Mouse (Mus musculus) heart, embryonic 10.5 days (tissue): Measurements from ENCODE around the gene Tmem80. TPM values are rescaled to one million over a fixed set of nuclear protein-coding genes. Genes with fewer than 3 reads are reported as not detected.
A peak's percentile ranks its signal among the peaks of the same experiment; 100 is the strongest.

Source experiments
- DNase-seq: peaks from one replicate; pipeline ENCODE4 v3.0.0-alpha.2; 2017; ENCODE audit warnings: low spot score
- H3K27ac ChIP-seq: fragments of 300-500 bp; sonication (generic); 2 replicates; pipeline ENCODE4 v1.5.1; 2016; ENCODE audit warnings: mild to moderate bottlenecking
- H3K27me3 ChIP-seq: fragments of 300-500 bp; sonication (generic); 2 replicates; pipeline ENCODE4 v1.6.1; 2016; ENCODE audit warnings: mild to moderate bottlenecking; ENCODE audit not compliant: poor library complexity, insufficient read depth, severe bottlenecking
- H3K36me3 ChIP-seq: fragments of 300-500 bp; sonication (generic); 2 replicates; pipeline ENCODE4 v1.6.1; 2016; ENCODE audit warnings: mild to moderate bottlenecking, moderate library complexity
- H3K4me1 ChIP-seq: fragments of 300-500 bp; sonication (generic); 2 replicates; pipeline ENCODE4 v1.6.1; 2016; ENCODE audit warnings: mild to moderate bottlenecking
- H3K4me3 ChIP-seq: fragments of 300-500 bp; sonication (generic); 2 replicates; pipeline ENCODE4 v1.5.1; 2016; ENCODE audit warnings: mild to moderate bottlenecking, moderate library complexity
- H3K9me3 ChIP-seq: fragments of 300-500 bp; sonication (generic); 2 replicates; pipeline ENCODE4 v1.6.1; 2016; ENCODE audit warnings: mild to moderate bottlenecking, moderate library complexity
- WGBS: fragments of 180-500 bp; shearing (Covaris S2); methylation state at CpG from one replicate; pipeline ENCODE4 v1.1.7; 2016; 5-methylcytosine and 5-hydroxymethylcytosine counted together
- polyA plus RNA-seq: library from polyadenylated mRNA; unstranded; fragments of >200 nt; fragmentation: Nextera tagmentation; extraction: Ambion mirVana; gene quantifications from 2 replicates; pipeline ENCODE4 v1.2.1, GENCODE M21; 2016

The Tmem80 gene
- polyA plus RNA-seq, 1 experiment from 2014 or later = 41.2 TPM

DNA sequence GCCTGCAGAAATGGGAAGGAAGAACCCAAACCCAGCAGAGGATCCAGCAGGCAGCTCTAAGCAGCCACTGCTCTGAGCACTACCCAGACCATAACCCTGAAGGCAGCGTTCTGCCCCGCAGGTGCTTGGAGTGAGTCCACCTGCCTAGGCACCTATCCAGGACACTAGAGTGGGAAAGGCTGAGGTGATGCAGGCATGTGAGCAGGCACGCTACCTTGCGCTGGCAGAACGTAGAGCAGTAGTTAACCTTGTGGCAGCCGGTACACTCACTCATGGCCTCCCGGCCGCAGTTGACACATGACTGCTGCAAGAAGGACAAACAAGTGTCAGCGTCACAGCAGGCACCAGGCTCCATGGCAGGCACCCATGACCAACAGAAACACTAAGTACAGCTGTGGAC lies 26.2 kb upstream of the Tmem80 start:
- H3K27ac ChIP-seq = no peak overlapping the region
- peaks cover under 1% of the 10 kb centered on the region; the same call in 1 of the 2 replicates for H3K27me3 ChIP-seq
- 97% methylated on average over 9 of the region's 9 CpGs for WGBS
- no peaks in the 10 kb centered on the region for H3K9me3 ChIP-seq
- H3K4me3 ChIP-seq = no peak overlapping the region
- no peak for DNase-seq
- H3K4me1 ChIP-seq = no peaks in the 10 kb centered on the region
- peaks cover 87% of the 10 kb centered on the region for H3K36me3 ChIP-seq

DNA sequence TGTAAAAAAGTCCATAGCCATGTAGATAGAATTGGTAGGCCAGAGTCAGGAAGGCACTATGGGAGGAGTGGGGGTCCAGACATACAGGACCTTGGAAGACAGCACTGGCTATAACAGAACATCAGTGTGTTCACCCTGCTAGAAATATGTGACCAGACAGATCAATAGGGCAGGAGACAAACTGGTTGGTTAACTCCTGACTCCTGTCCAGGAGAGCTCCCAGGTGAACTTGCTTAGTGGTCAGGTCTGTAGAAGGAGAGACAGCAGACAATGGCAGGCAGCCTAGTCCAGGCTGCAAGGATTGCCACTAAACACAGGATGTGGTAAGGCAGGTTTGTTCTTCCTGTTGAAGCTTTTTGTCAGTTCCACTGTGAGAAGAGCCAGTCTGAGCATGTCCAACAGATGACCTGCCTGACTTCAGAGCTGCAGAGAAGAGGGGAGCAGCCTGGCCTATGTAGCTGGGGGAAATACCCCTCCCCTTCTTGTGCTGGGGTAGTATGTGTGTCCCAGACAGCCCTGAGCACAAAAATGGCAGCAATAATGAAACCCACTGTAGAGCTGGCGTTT lies 24.8 kb upstream of the Tmem80 start:
- 85% methylated on average over 1 of the region's 1 CpGs for WGBS
- Histone ChIP-seq H3K4me1 (no peaks in the 10 kb centered on the region), H3K36me3 (peaks cover 89% of the 10 kb centered on the region), H3K4me3 (no peak overlapping the region), H3K27me3 (no peaks in the 10 kb centered on the region), H3K9me3 (no peaks in the 10 kb centered on the region), H3K27ac (no peak overlapping the region)
- DNase-seq = no peak

DNA sequence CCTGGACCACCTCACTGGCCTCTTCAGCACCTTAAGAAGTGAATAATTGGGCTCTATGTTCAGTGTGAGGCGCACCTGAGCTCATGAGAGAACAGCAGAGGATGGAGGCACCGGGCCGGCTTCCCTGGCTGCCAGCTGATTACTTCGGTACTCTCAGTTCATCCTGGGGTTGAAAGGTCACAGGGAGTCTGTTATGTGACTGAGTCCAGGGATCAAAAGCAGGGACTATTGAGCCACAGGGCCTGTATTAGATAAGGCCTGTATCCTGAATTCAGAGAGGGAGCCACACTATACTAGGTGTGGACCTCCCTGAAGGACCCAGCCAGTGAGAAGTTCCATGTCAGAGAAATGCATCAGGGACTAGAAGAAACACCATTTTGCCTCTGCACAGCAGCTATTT lies 23.0 kb upstream of the Tmem80 start:
- H3K27me3 ChIP-seq = no peaks in the 10 kb centered on the region
- no peak for DNase-seq
- H3K9me3 ChIP-seq = no peaks in the 10 kb centered on the region
- no peaks in the 10 kb centered on the region for H3K4me1 ChIP-seq
- H3K36me3 ChIP-seq = peaks cover 96% of the 10 kb centered on the region
- no peak overlapping the region for H3K4me3 ChIP-seq
- H3K27ac ChIP-seq = no peak overlapping the region
- WGBS = 91% methylated on average over 4 of the region's 4 CpGs

DNA sequence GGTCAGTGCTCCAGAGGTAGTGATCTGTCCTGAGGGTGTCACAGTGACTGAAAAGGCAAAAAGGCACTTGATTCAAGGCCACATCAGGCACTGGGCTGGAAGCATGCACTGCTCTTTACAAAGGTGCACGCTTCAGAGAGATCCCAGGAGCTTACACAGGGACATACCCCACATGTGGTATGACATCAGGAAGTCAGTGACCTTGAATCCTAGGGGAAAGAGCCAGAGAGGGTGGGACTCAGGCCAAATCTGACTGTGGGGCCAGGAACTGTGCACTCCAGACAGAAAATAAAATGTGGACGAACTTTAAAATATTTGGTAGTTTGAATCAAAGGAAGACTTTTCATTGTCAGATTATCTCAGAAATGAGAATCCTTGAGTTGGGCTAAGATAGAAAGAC lies 13.1 kb upstream of the Tmem80 start:
- no peak for DNase-seq
- no peak overlapping the region for H3K27ac ChIP-seq
- H3K27me3 ChIP-seq = no peaks in the 10 kb centered on the region
- no peak overlapping the region for H3K4me3 ChIP-seq
- 91% methylated on average over 2 of the region's 2 CpGs for WGBS
- H3K4me1 ChIP-seq = no peaks in the 10 kb centered on the region
- peaks cover 99% of the 10 kb centered on the region for H3K36me3 ChIP-seq
- no peaks in the 10 kb centered on the region for H3K9me3 ChIP-seq

DNA sequence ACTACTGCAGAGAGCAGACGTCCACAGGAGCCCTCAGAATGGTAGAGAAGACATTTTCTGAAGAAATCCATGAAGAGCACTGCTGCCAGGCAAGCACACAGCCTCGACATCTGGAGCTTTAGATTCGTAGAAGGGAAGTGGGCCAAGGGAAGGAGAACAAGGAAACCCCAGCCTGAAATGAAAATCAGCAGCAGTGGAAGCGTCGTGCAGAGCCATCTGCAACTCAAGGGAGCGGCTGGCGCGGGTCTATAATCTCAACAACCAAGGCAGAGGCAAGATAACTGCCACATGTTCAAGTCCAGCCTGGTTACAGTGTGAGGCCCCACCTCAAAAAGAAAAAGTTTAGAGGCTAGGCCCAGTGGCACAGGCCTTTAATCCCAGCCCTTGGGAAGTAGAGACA lies 12.5 kb upstream of the Tmem80 start:
- no peak overlapping the region for H3K4me3 ChIP-seq
- H3K4me1 ChIP-seq = no peaks in the 10 kb centered on the region
- no peak overlapping the region for H3K27ac ChIP-seq
- no peaks in the 10 kb centered on the region for H3K9me3 ChIP-seq
- H3K36me3 ChIP-seq = peaks cover 99% of the 10 kb centered on the region
- 88% methylated on average over 8 of the region's 8 CpGs for WGBS
- no peaks in the 10 kb centered on the region for H3K27me3 ChIP-seq
- no peak for DNase-seq

DNA sequence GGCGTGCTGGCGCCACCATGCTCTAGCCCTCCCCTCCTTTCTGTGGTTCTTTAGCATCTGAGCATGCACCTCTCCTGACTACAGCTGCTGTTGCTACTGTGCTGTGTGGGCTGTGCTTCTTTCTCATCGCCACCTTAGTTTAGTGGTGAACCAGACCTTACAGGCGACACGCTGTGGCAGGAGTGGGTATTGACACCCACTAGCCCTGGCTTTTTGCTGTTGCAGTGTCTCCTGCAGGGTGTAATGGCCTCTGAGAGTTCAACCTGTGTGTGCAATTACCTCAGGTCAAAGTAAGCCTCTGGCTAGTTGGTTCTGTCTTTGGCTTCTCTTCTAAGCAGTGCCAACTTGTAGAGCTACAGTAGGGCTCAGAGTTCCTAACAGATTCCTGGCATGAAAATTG lies 11.6 kb upstream of the Tmem80 start:
- Histone ChIP-seq H3K9me3 (no peaks in the 10 kb centered on the region), H3K36me3 (peaks cover 99% of the 10 kb centered on the region), H3K27me3 (no peaks in the 10 kb centered on the region), H3K27ac (no peak overlapping the region), H3K4me3 (no peak overlapping the region), H3K4me1 (no peaks in the 10 kb centered on the region)
- WGBS = 83% methylated on average over 5 of the region's 5 CpGs
- DNase-seq = no peak

DNA sequence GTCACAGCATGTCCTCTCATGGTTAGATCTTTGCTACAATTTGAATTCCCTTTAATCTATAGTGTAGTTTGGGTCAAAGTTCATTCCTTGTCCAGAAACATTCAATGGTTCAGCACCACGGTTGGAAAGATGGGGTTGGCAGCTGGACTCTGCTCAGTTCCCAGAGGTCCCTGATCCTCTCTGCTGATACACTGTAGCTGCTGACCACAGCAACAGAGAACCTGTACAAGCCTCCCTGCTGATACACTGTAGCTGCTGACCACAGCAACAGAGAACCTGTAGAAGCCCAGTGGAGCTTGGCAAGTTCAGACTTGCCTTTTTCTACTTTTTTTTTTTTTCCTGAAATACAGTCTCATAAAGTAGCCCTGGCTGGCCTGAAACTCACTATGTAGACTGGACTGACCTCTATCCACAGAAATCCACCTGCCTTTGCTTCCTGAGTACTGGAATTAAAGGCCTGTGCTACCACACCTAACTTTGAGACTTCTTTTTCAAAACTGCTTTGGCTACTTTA lies 9.9 kb upstream of the Tmem80 start:
- no peaks in the 10 kb centered on the region for H3K4me1 ChIP-seq
- H3K4me3 ChIP-seq = no peak overlapping the region
- WGBS = 77% methylated on average over 1 of the region's 1 CpGs
- no peak for DNase-seq
- peaks cover 99% of the 10 kb centered on the region for H3K36me3 ChIP-seq
- no peak overlapping the region for H3K27ac ChIP-seq
- H3K27me3 ChIP-seq = no peaks in the 10 kb centered on the region
- no peaks in the 10 kb centered on the region for H3K9me3 ChIP-seq

DNA sequence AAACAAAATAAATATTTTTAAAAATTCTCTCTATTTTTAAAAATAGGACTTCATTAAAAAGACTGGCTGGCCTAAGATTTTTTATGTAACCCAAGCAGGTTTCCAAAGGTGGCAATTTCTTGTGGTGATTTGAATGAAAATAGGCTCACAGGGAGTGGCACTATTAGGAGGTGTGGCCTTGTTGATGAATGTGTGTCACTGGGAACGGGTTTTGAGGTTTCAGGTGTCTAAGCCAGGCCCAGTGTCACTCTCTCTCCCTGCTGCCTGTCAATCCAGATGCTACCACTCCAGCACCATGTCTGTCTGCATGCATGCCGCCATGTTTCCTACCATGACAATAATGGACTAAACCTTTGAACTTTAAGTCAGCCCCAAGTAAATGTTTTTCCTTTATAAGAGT lies 8.1 kb upstream of the Tmem80 start:
- no peaks in the 10 kb centered on the region for H3K4me1 ChIP-seq
- WGBS = 73% methylated on average over 2 of the region's 2 CpGs
- no peaks in the 10 kb centered on the region for H3K9me3 ChIP-seq
- H3K27ac ChIP-seq = no peak overlapping the region
- no peaks in the 10 kb centered on the region for H3K27me3 ChIP-seq
- no peak overlapping the region for H3K4me3 ChIP-seq
- peaks cover 98% of the 10 kb centered on the region for H3K36me3 ChIP-seq
- DNase-seq = no peak

DNA sequence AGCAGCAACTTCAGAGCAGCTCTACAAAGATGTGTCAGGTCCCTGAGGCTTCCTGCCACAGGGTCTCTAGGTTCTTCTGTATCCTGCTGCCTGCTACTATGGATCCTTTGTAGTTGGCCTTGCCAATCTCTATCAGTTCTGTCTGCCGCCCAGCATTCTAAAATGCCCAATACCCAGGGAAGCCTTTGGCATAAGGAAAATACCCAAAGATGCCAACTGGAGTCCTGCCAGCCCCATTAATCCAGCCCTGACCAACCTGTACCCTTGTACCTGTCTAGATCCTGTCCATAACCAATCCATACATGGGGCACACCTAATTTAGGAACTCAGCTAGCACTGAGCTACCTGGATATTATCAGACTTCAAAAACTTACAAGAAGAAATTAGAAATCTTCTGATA lies 2.9 kb upstream of the Tmem80 start:
- Histone ChIP-seq H3K9me3 (no peaks in the 10 kb centered on the region), H3K4me3 (no peak overlapping the region), H3K27me3 (no peaks in the 10 kb centered on the region), H3K27ac (no peak overlapping the region), H3K4me1 (peaks cover 21% of the 10 kb centered on the region), H3K36me3 (peaks cover 49% of the 10 kb centered on the region)
- 93% methylated on average over 1 of the region's 1 CpGs for WGBS
- DNase-seq = no peak

DNA sequence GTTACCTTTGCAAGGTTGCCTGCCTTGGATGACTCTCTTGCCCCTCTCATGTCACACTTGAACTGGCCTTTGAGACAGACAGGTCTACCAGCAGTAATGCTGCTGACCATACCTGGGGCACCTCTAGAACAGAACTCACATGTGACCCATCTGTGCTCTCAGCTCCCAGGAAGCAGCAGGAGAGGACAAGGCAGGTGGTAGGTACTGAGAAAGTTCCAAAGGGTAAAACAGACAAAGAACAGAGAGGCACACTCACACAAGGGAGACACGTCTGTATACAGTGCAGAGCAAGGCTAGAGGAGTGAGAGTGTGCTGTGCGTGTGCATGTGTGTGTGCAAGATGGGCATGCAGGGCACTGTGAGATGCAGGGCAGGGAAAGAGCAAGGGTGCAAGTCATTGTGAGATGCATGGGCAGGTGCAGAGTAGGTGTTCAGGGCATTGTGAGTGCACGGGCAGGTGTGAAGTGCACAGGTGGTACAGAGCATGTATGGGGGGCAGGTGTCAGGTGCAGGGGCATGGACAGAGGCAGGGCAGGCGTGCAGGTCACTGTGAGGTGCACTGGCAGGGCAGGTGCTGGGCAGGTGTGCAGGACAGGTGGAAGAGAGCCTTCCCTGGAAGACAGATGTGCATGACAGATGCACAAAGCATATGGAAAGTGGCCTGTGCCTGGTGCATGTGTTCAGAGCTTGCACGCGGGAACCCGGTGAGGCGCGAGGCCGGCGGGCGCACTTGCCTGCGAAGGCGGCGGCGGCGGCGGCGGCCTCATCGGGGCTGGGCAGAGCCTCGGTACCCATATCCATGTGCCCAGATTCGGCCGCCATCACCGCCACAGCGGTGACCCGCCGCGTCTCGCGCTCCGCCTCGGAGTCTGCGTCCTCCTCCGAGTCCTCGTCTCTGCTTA lies 743 bp upstream of the Tmem80 start:
- 6% methylated on average over 35 of the region's 35 CpGs for WGBS
- Histone ChIP-seq H3K9me3 (no peaks in the 10 kb centered on the region), H3K4me1 (peaks cover 21% of the 10 kb centered on the region), H3K4me3 (peak overlapping the region; percentile 82), H3K36me3 (peaks cover 28% of the 10 kb centered on the region), H3K27ac (peak overlapping the region; percentile 98), H3K27me3 (no peaks in the 10 kb centered on the region)
- DNase-seq = peak; percentile 84

DNA sequence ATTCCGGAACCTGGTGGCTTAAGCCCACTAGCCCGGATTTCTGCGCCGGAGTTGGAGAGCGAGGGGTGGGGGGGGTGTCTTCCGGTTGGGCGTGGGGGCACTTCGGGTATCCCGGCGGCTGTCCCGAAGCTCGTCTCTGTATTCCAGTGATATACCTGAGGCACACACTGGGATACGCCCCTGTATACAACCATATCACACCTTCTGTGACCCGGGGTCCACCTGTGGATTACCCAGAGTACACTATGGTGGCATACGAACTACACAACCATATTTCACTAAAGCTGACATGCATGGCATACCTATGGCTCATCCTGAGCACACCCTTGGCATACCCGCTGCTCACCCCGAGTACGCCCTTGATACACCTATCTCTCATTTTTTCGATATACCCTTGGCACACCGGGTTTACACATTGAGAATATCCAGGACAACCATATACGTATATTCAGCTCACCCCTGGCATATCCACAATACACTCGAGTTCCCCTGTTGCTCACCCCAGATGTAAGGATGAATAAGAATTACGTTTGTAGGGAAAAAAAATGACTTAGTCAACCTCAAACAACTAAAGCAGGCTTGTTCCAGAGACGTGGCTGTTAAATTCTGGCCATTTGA lies 943 bp downstream of the Tmem80 start:
- Histone ChIP-seq H3K4me3 (peak overlapping the region; percentile 82), H3K4me1 (peaks cover 21% of the 10 kb centered on the region), H3K27me3 (no peaks in the 10 kb centered on the region), H3K27ac (peak overlapping the region; percentile 98), H3K9me3 (no peaks in the 10 kb centered on the region), H3K36me3 (peaks cover 21% of the 10 kb centered on the region)
- no peak for DNase-seq
- whole genome bisulfite sequencing = 21% methylated on average over 24 of the region's 24 CpGs

DNA sequence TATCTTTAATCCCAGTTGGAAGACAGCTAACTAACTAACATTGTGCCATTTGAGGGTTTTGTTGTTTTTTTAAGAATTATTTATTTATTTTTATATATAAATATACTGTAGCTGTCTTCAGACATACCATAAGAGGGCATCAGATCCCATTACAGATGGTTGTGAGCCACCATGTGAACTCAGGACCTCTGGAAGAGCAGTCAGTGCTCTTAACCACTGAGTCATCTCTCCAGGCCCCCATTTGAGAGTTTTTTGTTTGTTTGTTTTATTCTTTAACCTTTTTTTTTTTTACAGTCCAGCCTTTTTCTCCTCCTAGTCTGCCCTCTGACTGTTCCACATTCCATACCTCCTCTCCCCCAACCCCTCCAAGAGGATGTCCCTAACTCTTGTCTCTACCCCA lies 3.2 kb downstream of the Tmem80 start:
- no peak overlapping the region for H3K27ac ChIP-seq
- H3K4me3 ChIP-seq = no peak overlapping the region
- no peaks in the 10 kb centered on the region for H3K27me3 ChIP-seq
- DNase-seq = no peak
- peaks cover 21% of the 10 kb centered on the region for H3K4me1 ChIP-seq
- H3K9me3 ChIP-seq = no peaks in the 10 kb centered on the region
- peaks cover 25% of the 10 kb centered on the region for H3K36me3 ChIP-seq

DNA sequence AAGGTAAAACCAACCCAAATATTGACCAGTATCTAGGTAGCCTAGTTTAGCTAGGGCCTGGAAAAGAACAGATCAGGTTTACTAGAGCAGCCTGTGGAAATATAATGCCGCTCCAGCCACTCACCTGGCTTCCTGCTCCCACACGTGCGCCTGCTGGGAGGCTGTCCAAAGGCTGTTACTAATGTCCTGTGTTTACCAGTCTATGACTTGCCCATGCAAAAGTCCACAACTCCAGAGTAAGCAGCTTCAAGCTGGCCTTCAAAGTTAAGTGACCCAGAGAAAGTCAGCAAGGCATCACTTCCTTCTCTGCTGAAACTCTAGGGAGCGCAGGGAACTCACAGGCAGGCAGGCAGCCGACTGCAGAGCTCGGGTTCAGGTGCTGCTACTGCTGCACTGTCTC lies 4.5 kb downstream of the Tmem80 start:
- Histone ChIP-seq H3K4me3 (no peak overlapping the region), H3K36me3 (peaks cover 27% of the 10 kb centered on the region), H3K27ac (no peak overlapping the region), H3K27me3 (no peaks in the 10 kb centered on the region), H3K9me3 (no peaks in the 10 kb centered on the region), H3K4me1 (peaks cover 9% of the 10 kb centered on the region)
- 81% methylated on average over 6 of the region's 6 CpGs for WGBS
- no peak for DNase-seq
